Mouse (Mus musculus): ENCODE results near the gene Cfap65.

Cfap65 gene

DNA sequence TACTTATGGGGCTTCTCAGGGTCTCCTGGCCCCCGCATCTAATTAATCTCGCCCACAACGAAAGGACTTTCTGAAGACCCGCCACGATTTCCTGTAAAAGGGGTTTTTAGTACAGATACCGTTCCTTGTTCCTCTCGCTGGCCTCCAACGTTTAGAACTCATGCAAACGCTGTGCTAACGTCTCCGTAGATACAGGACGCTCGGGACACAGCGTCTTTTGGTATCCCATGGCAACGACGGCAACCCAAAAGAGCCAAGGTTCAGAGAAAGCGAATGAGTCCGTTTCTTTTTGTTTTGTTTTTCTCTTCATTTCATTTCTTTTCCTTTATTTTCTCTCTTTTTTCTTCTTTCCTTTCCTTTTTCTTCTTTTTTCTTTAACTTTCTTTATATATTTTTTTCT, at the start of gene Cfap65:
Cfap65 (minus strand) TSS at position 198 of the 400 bp plus-strand sequence.
- peak; percentile 83 for DNase-seq (ENCODE audit: low read depth, low spot score)

DNA sequence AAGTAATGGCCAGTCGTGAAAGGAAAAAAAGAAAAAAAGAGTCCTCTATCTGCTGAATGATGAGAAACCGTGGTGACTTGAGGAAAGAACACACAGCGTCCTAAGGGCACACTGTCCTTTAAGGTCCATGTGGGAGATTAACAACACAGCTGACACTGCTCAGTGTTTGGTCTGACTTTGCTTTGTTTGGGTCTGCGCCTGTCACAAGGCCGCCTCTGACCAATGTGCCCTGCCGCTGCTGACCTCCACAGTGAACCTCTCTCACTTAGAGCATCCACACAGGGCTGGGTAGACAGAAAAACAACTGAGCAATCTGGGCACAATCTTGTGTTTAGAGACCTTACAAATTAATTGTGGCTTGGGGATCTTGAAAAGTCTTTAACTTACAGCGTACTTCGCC, 41.6 kb upstream of the Cfap65 start:
- DNase-seq (ENCODE audit: low read depth, low spot score): no peak

DNA sequence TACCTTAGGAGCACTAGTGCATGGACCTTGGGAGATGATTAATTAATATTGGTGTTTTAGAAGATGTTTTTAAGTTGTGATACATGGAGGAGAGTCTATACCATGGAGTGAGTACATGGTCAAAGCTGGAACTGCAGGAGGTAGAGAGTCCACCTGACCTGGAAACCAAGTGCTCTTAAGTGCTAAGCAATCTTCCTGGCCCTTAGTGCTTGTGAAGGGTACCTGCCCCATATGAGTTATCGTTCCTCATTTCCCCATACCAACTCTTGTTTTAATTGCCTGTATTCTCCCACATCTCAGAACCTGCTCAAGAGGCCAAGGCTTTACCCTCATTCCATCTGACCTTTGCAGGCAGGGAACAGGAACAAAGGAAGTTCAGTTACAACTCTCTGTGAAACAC, 40.5 kb upstream of the Cfap65 start:
- no peak for DNase-seq (ENCODE audit: low read depth, low spot score)

DNA sequence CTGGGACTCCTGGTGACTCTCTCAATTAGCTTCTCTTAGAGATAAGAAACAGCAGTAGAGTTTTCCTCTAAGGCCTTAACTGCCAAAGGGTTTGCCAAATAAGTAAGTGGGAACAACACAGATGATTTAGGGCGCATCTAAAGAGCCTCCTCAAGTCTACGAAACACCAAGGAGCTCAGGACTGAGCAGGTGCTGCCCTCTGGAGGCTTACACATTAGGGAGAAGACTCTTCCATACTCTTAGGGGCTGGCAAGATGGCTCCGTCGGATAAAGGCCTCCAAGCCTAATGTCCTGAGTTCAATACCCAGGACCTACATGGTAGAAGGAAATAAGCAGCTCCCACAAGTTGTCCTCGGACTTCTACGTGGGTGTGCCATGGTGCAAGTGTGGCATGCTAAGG, 38.2 kb upstream of the Cfap65 start:
- no peak for DNase-seq (ENCODE audit: low read depth, low spot score)

DNA sequence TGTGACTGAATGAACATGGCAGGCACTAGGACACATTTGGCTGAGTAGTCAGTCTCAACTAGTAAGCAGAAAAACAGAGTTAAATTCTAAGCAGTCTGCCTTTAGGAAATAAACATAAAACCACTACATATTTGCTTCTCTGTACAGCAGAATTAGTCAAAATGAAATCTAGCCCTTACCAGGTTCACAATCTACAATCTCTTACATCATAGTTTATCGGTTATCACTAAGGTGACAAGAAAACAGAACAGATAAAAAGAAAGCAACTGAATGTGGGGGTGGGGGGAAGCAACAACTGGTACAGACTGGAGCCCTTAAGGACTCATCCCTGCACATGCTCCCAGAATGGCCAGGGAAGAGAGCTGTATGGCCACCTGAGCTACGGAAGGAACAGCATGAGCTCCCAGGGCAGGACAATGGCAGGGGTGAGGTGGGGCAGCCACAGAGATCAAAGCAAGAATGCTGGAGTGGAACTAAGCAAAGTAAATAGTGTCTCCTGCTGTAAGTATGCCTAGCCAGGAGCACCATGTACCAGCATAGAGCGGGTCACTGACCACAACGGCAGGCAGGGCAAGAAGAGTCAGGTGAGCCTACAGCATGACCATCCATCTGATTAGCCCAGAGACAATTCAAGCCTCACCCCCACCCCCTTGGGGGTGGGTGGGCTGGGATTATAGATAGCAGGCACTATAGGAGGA, 36.1 kb upstream of the Cfap65 start:
- no peak for DNase-seq (ENCODE audit: low read depth, low spot score)

DNA sequence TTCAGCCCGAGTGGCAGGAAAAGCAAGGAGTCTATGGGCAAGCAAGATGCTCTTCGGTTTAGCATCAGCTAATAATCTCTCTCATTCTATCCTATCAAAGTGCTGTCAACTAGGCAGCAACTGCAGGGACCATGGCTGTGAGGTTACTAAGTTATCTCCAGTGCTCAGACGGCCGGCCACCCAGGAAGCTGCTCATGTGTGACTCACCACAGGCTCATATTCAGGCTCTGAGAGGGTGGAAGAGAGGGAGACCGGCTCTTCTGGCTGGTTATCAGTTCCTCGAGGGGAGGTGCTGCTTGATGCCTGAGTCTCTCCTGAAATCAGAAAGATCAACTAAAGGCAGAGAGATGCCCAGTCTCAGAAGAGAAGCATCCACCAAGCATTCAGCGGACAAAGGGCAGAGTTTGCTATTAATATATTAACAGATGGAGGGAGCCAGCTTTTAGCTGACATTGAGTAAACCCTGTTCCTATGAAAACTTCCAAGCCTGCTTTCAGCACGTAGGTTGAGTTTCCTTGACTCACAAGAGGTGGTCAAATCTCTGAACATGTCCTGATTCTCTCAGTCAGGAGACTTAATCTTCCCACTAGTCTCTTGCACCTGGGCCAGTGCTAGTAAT, 32.7 kb upstream of the Cfap65 start:
- no peak for DNase-seq (ENCODE audit: low read depth, low spot score)

DNA sequence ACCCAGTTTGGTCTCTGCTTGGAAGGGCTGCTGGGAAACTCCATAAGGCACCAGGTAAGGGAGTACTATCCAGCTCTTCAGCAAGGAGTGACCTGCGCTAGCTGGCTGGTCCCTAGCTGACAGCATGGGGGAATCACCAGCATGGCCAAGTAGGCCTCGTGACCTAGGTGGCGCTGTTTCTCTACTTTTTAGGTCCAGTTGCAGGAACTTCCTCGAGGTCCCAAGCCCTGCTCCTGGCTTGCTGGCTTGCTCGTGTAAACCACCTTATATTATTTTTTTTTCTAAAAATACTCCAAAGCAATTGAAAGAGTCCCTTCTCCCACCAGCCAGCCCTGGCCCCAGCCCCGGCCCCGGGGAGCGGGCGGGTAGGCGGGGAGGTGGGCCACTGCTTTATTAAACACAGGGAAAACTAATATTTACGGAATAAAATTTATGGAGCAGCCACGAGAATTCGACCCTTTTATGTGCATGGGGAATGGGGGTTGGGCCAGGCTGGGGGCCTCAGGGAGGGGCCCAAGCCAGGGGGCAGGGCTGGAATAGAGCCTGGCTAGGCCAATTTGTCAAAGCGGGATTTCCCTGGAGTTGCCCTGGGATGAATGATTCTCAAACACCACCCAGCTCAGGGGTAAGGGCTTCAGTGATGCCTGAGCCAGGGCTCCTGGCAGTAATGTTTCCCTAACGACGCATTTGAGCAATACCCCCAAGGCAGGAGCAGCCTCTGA, 29.3 kb upstream of the Cfap65 start:
- DNase-seq (ENCODE audit: low read depth, low spot score): peak; percentile 33

DNA sequence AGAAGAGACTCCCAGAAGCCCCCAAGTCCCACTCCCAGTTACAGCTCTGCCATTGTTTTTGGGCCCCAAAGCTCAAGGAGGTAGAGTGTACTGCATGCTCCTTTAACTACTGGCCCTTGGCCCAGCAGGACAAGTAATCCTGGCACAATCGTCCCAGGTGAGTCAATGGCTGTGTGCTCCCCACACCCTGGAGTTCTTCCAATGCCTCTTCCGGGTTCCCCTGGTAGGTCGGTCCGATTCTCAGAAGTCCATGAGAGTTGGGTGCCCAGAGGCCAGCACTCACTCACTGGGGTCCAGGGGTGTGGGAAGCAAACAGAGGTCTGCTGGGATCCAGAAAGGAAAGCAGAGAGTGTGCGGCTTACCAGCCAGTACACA, 27.4 kb upstream of the Cfap65 start:
- no peak for DNase-seq (ENCODE audit: low read depth, low spot score)

DNA sequence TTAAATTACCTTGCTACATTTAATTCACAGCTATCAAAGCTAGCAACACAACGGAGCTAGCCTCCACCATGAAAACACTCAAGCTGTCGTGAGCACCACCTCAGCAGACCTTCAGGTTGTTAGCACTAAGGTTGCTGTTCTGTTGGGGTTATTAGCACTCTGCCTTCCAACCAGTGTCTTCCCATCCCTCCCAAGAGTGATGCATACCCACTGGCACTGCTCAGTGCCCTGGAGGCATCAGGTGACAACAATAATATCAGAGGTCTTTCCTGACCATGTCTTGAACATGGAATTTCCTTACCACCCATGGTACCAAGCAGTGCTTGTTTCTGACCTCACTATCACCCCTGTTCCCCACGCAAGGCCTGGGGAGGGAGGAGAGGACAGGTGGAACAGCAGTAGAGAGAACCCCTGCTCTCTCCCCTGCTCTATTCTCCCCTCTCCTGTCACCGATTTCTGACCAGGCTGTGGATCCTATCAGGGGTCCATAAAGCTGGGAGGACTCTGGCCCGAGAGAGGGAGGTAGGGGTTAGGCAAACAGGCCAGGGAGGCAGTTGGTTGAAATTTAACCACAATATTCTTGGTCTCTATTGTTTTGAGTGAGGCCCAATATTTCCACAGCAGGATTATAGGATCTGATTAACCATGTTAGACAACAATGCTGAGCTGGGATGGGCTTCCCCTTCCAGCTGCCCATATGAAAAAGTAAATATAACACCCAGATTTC, 26.9 kb upstream of the Cfap65 start:
- DNase-seq (ENCODE audit: low read depth, low spot score): no peak

DNA sequence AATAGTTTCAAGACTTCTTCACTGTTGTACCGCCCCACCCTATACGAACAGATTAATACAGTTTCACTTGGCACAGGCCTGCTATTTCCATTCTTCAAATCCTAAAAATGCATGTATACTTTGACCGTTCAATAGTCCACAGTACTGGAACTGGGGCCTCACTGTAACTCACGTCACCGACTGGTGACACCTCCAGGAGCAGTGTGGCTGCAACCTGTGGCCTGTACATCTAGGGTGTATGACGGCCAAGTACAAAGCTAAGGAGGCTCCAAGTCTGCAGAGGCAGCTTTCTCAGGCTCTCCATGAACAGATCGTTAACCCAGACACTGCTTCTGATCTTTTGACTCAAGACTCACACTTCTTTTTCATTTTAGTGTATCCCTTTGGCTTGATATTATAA, 26.3 kb upstream of the Cfap65 start:
- DNase-seq (ENCODE audit: low read depth, low spot score): no peak

DNA sequence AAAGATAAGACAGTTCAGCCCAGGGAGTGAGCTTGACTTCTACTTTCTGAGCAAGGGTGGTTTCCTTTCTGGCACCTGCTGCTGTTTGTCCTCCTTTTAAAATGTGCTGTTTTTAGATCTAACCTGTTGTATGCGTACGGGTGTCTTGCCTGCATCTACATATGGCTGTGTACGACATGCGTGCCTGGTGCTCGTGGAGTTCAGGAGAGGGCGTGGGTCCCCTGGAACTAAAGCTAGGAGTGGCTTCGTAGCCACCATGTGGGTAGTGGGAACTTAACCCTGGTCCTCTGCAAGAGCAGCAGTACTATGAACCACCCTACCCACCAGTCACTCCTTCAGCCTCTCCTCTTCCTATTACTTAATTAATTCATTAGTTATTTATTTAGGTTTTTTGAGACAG, 24.7 kb upstream of the Cfap65 start:
- DNase-seq (ENCODE audit: low read depth, low spot score): no peak

DNA sequence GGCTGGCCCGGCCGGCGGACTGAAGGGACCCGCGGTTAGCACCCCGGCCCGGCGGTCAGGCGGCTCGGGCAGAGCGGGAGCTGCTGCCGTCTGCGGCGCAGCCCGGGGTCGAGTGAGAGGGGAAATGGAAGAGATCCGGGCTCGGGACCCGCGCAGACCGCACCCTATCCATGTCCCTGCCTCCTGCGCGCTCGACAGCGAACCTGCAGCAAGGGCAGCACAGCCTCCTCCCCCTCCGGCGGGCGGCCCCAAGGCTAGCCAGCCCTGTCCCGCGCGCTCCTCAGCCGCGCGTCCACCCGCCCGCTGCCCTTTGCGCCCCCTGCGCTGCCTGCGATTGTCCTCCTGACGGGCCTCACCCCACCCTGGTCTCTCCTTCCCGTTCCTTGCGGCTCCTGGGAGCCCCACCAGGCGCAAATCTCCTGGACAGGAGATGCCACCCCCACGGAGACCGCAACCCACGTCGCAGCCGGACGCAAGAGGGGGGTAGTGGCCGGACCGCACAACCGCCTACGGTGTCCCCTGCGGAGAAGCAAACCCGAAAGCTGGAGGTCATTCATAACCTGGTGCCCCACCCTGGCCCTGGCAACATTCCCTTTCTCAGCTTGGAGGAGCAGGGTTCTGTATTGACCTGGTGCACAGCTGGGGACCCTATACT, 16.3 kb upstream of the Cfap65 start, which contains the start of gene Ihh:
Ihh (minus strand) TSS at position 117 of the 655 bp plus-strand sequence.
- DNase-seq (ENCODE audit: low read depth, low spot score): no peak

DNA sequence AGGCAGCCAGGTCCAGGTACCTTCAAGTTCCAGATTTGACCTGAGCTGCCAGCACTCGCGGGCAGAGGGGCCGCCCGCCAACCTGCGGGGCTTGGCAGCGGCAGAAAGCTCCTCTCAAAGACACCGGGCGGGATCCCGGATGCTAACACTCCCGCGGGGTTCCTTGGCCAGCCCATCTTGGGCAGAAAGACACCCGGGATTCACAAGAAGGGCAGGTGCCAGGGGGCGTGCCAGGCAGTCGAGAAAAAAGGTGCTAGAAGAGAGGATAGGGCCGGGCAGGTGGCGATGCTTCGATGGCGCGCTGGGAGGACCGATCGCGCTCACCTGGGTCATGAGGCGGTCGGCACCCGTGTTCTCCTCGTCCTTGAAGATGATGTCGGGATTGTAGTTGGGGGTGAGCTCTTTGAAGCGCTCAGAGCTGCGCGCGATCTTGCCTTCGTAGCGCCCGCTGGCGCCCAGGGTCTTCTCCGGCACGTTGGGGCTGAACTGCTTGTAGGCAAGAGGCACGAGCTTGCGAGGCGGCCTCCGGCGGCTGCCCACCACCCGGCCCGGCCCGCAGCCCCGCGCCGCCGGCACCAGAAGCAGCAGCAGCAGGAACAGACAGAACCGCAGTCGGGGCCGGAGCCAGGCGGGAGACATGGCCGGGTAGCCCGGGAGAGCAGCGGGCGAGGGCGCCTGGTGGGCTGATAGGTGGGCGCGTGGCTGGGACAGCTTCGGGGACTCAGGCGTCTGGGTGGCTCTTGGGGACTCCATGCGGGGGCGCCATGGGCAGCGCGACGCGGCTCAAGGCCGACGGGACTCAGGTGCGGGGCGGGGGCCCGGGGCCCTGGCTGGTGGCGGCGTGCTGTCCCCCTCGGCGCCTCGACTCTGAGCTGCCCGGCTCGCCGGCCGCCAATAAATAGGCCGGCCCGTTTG, 15.4 kb upstream of the Cfap65 start:
- DNase-seq (ENCODE audit: low read depth, low spot score): no peak

DNA sequence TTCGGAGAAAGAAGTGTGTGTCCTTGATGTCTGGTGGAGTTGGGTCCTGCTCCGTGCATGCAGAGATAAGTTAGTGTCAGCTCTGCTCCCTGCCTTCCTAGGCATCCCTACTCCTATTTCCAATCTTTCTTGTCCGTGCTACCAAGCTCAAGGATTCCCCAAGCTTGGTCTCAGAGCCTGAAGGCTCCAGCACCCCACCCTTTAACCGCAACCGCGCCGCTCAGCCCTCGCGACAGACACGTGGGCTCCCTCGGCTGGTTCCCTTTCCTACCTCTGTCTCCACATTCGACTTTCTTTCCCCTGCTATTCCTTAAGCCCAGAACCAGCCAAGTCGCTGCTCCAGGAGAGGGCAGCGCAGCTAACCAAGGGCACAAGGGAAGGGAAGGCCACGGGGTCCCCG, 14.7 kb upstream of the Cfap65 start:
- DNase-seq (ENCODE audit: low read depth, low spot score): no peak

DNA sequence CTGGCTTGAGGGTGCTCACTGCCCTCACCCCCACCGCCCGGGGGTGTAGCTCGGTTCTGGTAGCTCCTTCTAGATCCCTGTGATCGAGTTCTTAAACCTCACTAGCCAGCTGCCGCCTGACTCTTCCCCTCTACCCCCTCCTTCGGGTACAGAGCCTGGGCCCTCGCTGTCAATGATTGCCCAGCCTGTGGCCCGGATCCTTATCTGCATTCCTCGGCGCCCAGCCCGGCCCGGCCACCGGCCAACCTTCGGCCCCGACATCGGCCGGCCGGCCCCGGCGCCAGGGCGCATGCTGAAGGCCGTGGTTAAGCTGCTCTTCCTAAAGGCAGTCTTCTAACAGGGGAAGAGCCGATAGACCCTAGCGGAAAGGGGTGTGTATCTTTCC, 14.3 kb upstream of the Cfap65 start:
- no peak for DNase-seq (ENCODE audit: low read depth, low spot score)

DNA sequence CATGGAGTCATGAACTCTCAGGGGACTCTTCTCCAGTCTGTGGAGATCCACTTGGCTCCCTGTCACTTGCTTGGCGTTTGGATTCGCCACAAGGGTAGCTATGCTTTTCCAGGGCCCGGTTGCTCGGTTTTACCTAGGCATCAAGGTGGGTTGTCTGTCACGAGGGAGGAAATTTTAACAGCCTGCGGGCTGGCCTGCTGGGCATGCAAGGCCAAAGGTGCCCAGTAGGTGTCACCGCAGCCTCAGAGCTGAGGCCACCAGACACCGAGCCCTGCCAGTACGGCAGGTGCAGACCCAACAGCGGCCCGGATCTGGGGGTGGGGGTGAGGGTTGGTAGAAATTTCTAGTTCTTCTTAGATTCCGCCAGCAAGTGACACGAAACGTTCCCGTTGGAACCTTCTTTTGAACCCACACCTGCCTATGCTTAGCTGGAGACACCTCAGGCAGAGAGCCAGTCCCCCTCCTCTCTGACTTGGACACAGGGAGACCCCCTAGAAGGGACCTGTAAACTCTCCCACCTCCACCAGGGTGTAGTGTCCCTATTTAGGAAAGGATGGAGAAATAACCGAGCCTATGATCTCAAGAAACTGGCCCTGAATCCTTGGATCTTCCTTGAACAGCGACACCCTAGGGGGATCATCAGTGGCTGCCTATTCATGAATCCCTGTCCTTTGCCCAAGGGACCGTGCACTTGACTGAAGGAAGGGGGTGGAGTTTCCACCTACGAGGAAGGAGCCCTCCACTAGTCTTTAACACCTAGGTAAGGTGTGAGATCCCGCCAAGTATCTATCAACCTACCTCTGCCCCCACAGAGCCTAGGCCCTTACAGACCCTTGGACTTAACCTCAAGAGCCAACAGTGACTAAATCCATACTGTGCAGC, 13.6 kb upstream of the Cfap65 start:
- no peak for DNase-seq (ENCODE audit: low read depth, low spot score)

DNA sequence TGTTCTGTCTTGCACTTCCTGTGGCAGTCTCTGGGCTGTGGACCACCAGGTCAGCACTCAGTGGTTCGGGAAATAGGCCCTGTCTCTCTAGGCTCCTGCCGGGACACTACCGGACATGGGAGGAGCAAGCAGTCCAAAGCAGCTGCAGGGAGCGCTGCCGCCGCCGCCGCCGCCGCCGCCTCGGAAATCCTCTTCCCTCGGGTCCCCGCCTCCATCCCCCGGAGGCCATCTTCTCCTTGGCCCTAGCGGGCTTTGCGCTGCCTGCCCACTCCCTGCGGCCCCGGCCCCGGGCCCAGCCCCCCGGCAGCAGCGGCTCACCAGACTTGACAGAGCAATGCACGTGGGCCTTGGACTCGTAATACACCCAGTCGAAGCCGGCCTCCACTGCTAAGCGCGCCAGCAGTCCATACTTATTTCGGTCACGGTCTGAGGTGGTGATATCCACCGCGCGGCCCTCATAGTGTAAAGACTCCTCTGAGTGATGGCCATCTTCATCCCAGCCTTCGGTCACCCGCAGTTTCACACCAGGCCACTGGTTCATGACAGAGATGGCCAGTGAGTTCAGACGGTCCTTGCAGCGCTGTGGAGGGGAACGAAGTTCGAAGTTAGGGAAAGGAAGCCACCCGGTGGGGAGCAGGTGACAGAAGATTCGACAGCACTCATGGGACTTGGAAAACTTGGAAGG, 12.7 kb upstream of the Cfap65 start:
- no peak for DNase-seq (ENCODE audit: low read depth, low spot score)

DNA sequence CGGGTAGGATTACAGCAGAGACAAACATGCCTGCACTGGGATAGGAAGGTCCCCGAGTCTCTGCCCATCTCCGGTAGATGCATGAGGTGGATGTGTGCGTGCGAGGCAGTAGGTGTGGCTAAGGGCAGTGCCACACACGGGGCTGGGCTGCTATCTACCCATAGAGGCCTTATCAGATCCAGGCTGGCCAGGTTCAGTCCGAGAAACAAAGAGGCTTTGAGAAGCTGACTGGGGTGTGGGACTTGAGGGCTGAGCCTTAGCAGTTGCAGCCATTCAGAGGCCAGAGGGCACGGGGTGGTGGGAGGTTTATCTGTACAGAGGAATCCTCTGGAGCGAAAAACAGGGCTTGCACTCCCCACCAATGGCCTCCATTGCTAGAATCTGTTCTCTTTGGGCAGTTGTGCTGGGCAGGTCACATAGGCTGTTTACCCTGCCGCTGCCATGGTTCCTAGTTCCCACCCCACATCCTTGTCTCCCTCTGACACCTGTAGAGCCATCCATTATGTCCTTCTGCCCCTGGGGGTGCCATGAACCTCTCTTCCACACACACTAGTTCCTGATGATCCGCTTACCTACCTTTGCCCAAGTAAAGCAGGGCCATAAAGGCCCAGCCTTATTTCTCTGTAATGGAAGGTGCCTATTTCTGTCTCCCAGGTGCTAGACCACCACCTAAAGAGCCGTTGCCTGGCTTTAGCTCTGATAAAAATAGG, 6.4 kb upstream of the Cfap65 start:
- DNase-seq (ENCODE audit: low read depth, low spot score): no peak

DNA sequence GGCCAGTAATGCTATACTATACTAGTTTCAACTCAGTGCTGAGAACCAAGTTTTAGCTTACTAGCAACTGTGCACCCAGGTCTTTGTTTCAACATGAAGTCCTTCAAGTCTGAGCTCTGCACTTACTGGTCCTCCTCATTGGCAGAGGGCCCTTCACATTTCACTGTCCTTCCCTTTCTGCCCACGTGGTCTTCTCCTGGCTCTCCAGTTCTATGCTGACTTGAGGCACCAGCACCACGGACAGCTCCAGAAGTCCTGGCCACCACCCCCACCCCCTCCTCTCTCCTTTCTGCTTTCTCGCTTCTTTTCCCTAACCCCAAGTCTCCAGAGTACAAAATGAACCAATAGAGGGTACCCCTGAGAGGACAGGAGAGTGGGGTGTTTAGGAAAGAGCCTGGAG, 4.4 kb upstream of the Cfap65 start:
- DNase-seq (ENCODE audit: low read depth, low spot score): no peak
